Comparison of ENCODE assay signal across 9 mouse cellular contexts in genomic region chr3:36449292-36450165, GRCm38 (mm10). TPM values are rescaled to one million over a fixed set of nuclear protein-coding genes. Genes with fewer than 3 reads are reported as not detected.
A peak's percentile ranks its signal among the peaks of the same experiment; 100 is the strongest.
DNase-seq lines count a peak whose midpoint lies in the region; ATAC-seq and TF ChIP-seq lines count a peak whose summit lies in the region.
"Had no signal": no experiment of that assay in that cellular context is flagged by ENCODE, and none has a peak within 500 bp of the region (broad histone marks: within the 10 kb centered on the region; RNA-seq: fewer than 3 reads in every experiment).

No protein-coding gene starts in this region.

- no peaks in the 10 kb centered on the region for H3K27me3 ChIP-seq in CH12.LX (replicated peaks)
- no peaks in the 10 kb centered on the region for H3K27me3 ChIP-seq in limb, embryonic 14.5 days (ENCODE audit: control insufficient read depth, insufficient read depth, low read length)
- H3K27me3 ChIP-seq in liver, embryonic 11.5 days (replicated peaks; ENCODE audit: control insufficient read depth, insufficient read depth, low read length): no peaks in the 10 kb centered on the region
- H3K27me3 ChIP-seq: neural tube, embryonic 12.5 days had no signal

- in situ Hi-C loops in CH12.LX (cut with MboI; ENCODE audit: low pct_ligation_motif_present, low pct_unique_long_range_greater_than_20kb, low sequenced_read_pairs): loop anchor here (10.0 kb wide), 1 partner anchor 45 kb away; no protein-coding TSS in a partner anchor

- H3K79me2 ChIP-seq in CH12.LX (replicated peaks; ENCODE audit: control insufficient read depth, extremely low read depth, insufficient read depth, poor library complexity, severe bottlenecking): no peaks in the 10 kb centered on the region

- peaks cover 11 to 47% of the 10 kb centered on the region in 2 experiments for H3K36me3 ChIP-seq in CH12.LX (replicated peaks in 1 of 2; ENCODE audit: control insufficient read depth in 1 of 2, insufficient read depth in 1 of 2, low read length in 1 of 2)
- peaks cover 59% of the 10 kb centered on the region for H3K36me3 ChIP-seq in limb, embryonic 14.5 days (ENCODE audit: control insufficient read depth, insufficient read depth, low read length)
- H3K36me3 ChIP-seq in liver, embryonic 11.5 days (ENCODE audit: control insufficient read depth, insufficient read depth, low read length): 0 out of 2 replicates have a peak, but pooled peaks cover 3% of the 10 kb centered on the region

- H3K4me2 ChIP-seq in CH12.LX (ENCODE audit: insufficient read depth, low read depth, poor library complexity, severe bottlenecking): no peak overlapping the region
- no peak overlapping the region for H3K4me2 ChIP-seq in limb, embryonic 14.5 days (replicated peaks; ENCODE audit: low read depth, low read length, severe bottlenecking)
- H3K4me2 ChIP-seq in liver, embryonic 11.5 days: no peak overlapping the region
- H3K4me2 ChIP-seq: neural tube, embryonic 12.5 days had no signal

- no peak overlapping the region for H3K27ac ChIP-seq in CH12.LX (ENCODE audit: insufficient read depth, low read depth)
- H3K27ac ChIP-seq in embryonic fibroblast, embryonic 13.5 days (ENCODE audit: insufficient read depth, low read length): peak overlapping the region; percentile 88
- H3K27ac ChIP-seq in limb, embryonic 14.5 days (replicated peaks; ENCODE audit: low read depth, low read length): no peak overlapping the region; the same call in 1 of the 2 replicates
- H3K27ac ChIP-seq in liver, embryonic 11.5 days (ENCODE audit: low read depth, low read length): no peak overlapping the region
- H3K27ac ChIP-seq: neural tube, embryonic 12.5 days had no signal

- H3K9ac ChIP-seq in CH12.LX (ENCODE audit: insufficient read depth, low read depth): no peak overlapping the region
- H3K9ac ChIP-seq in limb, embryonic 14.5 days (ENCODE audit: low read depth, low read length, severe bottlenecking): no peak overlapping the region
- H3K9ac ChIP-seq in liver, embryonic 11.5 days (ENCODE audit: low read depth, low read length): no peak overlapping the region
- H3K9ac ChIP-seq: neural tube, embryonic 12.5 days had no signal

- dilution Hi-C loops in CH12.LX (cut with MboI; ENCODE audit: extremely low pct_ligation_motif_present, extremely low pct_unique_long_range_greater_than_20kb, low sequenced_read_pairs): no loop called here

- H3K4me1 ChIP-seq in CH12.LX (ENCODE audit: control insufficient read depth in 1 of 2, insufficient read depth in 2 of 2): peaks cover 0 to 16% of the 10 kb centered on the region in 2 experiments; a peak in 2 of 4 replicates
- peaks cover 23% of the 10 kb centered on the region for H3K4me1 ChIP-seq in embryonic fibroblast, embryonic 13.5 days (ENCODE audit: control insufficient read depth, insufficient read depth, low read length)
- H3K4me1 ChIP-seq in limb, embryonic 14.5 days (ENCODE audit: control insufficient read depth, insufficient read depth, low read length): peaks cover 6% of the 10 kb centered on the region; the same call in 1 of the 2 replicates
- no peaks in the 10 kb centered on the region for H3K4me1 ChIP-seq in liver, embryonic 11.5 days (replicated peaks; ENCODE audit: control insufficient read depth, insufficient read depth, low read length)
- H3K4me1 ChIP-seq: neural tube, embryonic 12.5 days had no signal

- peak; percentile 88 for DNase-seq in 3134 (ENCODE audit: extremely low read depth, insufficient read length, low spot score)
- DNase-seq in CH12.LX (ENCODE audit: extremely low read depth): peak; percentile 20
- peak; percentile 30 for DNase-seq in limb, embryonic 14.5 days (ENCODE audit: low spot score)
- DNase-seq in adrenal gland, postnatal 10 days: no peak
- DNase-seq in left cerebral cortex, postnatal 10 days (ENCODE audit: extremely low spot score in 1 of 2, low spot score in 2 of 2): no peak
- no peak for DNase-seq in thymus, postnatal 25 days
- no peak for DNase-seq in liver, embryonic 11.5 days (ENCODE audit: low spot score)

- intact Hi-C loops in left cerebral cortex, postnatal 10 days (cut with DNase I): no loop called here

- H3K9me3 ChIP-seq in CH12.LX (replicated peaks; ENCODE audit: low read length): no peaks in the 10 kb centered on the region
- no peaks in the 10 kb centered on the region for H3K9me3 ChIP-seq in limb, embryonic 14.5 days (ENCODE audit: control insufficient read depth, low read length)
- H3K9me3 ChIP-seq in liver, embryonic 11.5 days (ENCODE audit: control insufficient read depth, low read length): no peaks in the 10 kb centered on the region
- H3K9me3 ChIP-seq: neural tube, embryonic 12.5 days had no signal

- H3K4me3 ChIP-seq in CH12.LX (replicated peaks in 1 of 3; ENCODE audit: low read depth in 2 of 3, low read length in 2 of 3, poor library complexity in 1 of 3): no peak overlapping the region
- H3K4me3 ChIP-seq in embryonic fibroblast, embryonic 13.5 days (ENCODE audit: insufficient read depth, low read length): no peak overlapping the region
- H3K4me3 ChIP-seq in limb, embryonic 14.5 days (replicated peaks; ENCODE audit: low read length): no peak overlapping the region
- no peak overlapping the region for H3K4me3 ChIP-seq in liver, embryonic 11.5 days (ENCODE audit: low read depth, low read length)
- H3K4me3 ChIP-seq: neural tube, embryonic 12.5 days had no signal

- ATAC-seq in limb, embryonic 14.5 days (ENCODE audit: low FRiP score, low read depth): peak; percentile 77
- ATAC-seq in liver, embryonic 11.5 days (replicated peaks; ENCODE audit: low FRiP score): no peak

- 31% methylated on average over 20 of the region's 20 CpGs for WGBS in limb, embryonic 14.5 days
- 42% methylated on average over 20 of the region's 20 CpGs for WGBS in liver, embryonic 11.5 days

- no peak for TF ChIP-seq POLR2A in CH12.LX (IDR thresholded peaks at IDR 0.05; ENCODE audit: low read depth, low read length)
- TF ChIP-seq POLR2A in embryonic fibroblast, embryonic 13.5 days (IDR thresholded peaks at IDR 0.05; ENCODE audit: low read depth, low read length): no peak; the same call in 1 of the 2 replicates
- no peak for TF ChIP-seq POLR2A in limb, embryonic 14.5 days (IDR thresholded peaks at IDR 0.05; ENCODE audit: borderline replicate concordance, extremely low read depth, insufficient read depth, insufficient read length)

- no peak for TF ChIP-seq CTCF in CH12.LX (conservative IDR thresholded peaks at IDR 0.05 in 1 of 2, IDR thresholded peaks at IDR 0.05 in 1 of 2; ENCODE audit: low read depth in 2 of 2, low read length in 2 of 2)
- TF ChIP-seq CTCF in embryonic fibroblast, embryonic 13.5 days (IDR thresholded peaks at IDR 0.05; ENCODE audit: borderline replicate concordance, insufficient read depth, low read length): no peak

- no peak for TF ChIP-seq RAD21 in CH12.LX (IDR thresholded peaks at IDR 0.05; ENCODE audit: low read depth, low read length)

- no peak for TF ChIP-seq EP300 in CH12.LX (IDR thresholded peaks at IDR 0.05; ENCODE audit: low read length)

TF ChIP-seq in CH12.LX, 34 proteins besides CTCF, POLR2A, EP300 and RAD21:
- no peak for TF ChIP-seq ELF1 (IDR thresholded peaks at IDR 0.05; ENCODE audit: low read depth, low read length)
- TF ChIP-seq ETS1 (conservative IDR thresholded peaks at IDR 0.05; ENCODE audit: low read depth, low read length): no peak
- TF ChIP-seq KAT2A (IDR thresholded peaks at IDR 0.05; ENCODE audit: insufficient replicate concordance, low read length): no peak
- no peak for TF ChIP-seq ZNF384 (IDR thresholded peaks at IDR 0.05; ENCODE audit: low read depth, low read length)
- TF ChIP-seq HCFC1 (IDR thresholded peaks at IDR 0.05; ENCODE audit: low read depth, low read length): no peak
- no peak for TF ChIP-seq E2F4 (IDR thresholded peaks at IDR 0.05; ENCODE audit: insufficient replicate concordance, low read depth, low read length)
- TF ChIP-seq GABPA (IDR thresholded peaks at IDR 0.05; ENCODE audit: insufficient replicate concordance, low read depth, low read length): no peak
- no peak for TF ChIP-seq MAFK (IDR thresholded peaks at IDR 0.05; ENCODE audit: insufficient replicate concordance, low read length)
- no peak for TF ChIP-seq NRF1 (IDR thresholded peaks at IDR 0.05; ENCODE audit: low read depth, low read length)
- TF ChIP-seq USF2 (conservative IDR thresholded peaks at IDR 0.05; ENCODE audit: low read depth, low read length): no peak
- no peak for TF ChIP-seq UBTF (IDR thresholded peaks at IDR 0.05; ENCODE audit: low read depth, low read length)
- TF ChIP-seq CHD1 (IDR thresholded peaks at IDR 0.05; ENCODE audit: low read depth, low read length): no peak
- TF ChIP-seq MAZ (IDR thresholded peaks at IDR 0.05; ENCODE audit: low read depth, low read length): no peak
- TF ChIP-seq SMC3 (IDR thresholded peaks at IDR 0.05; ENCODE audit: low read depth, low read length): no peak
TF ChIP-seq in CH12.LX: peak in this region for 0.

RNA-seq across cellular contexts. Expression of gene Anxa5, which starts 26.2 kb away (rescaled TPM):
- total RNA-seq in CH12.LX (2012; rRNA removed) (38.4 and 43.4 TPM in 2 replicates), CH12.LX (2014; rRNA removed) (30.8 and 35.4 TPM in 2 replicates)
- polyA plus RNA-seq in CH12.LX (2012; ENCODE audit: insufficient read length, low read depth): 45.0 and 47.1 TPM in 2 replicates
- 593 and 759 TPM in 2 replicates for polyA plus RNA-seq in embryonic fibroblast, embryonic 13.5 days (2011; ENCODE audit: insufficient read length, low read depth, missing spikeins)
- 348 and 392 TPM in 2 replicates for polyA plus RNA-seq in limb, embryonic 14.5 days (2012; rRNA removed)
- 423 and 449 TPM in 2 replicates for polyA plus RNA-seq in limb, embryonic 14.5 days (2014; fragmentation: Nextera tagmentation; extraction: Ambion mirVana)
- total RNA-seq in adrenal gland, postnatal 10 days (2021): 100 to 1,000 TPM; 410 to 415 TPM
- total RNA-seq in left cerebral cortex, postnatal 10 days (2021): 10 to 100 TPM; 32.6 to 35.1 TPM
- polyA plus RNA-seq in liver, embryonic 11.5 days (2014; fragmentation: Nextera tagmentation; extraction: Ambion mirVana): 105 and 108 TPM in 2 replicates

RNA-seq across cellular contexts. Expression of gene 1810062G17Rik, which starts 26.2 kb away (rescaled TPM):
- total RNA-seq in CH12.LX (2012; rRNA removed) (3.1 and 3.3 TPM in 2 replicates), CH12.LX (2014; rRNA removed) (3.2 and 3.9 TPM in 2 replicates)
- 2.2 and 3.1 TPM in 2 replicates for polyA plus RNA-seq in CH12.LX (2012; ENCODE audit: insufficient read length, low read depth)
- 0.97 and 1.1 TPM in 2 replicates for polyA plus RNA-seq in embryonic fibroblast, embryonic 13.5 days (2011; ENCODE audit: insufficient read length, low read depth, missing spikeins)
- 2.0 and 2.3 TPM in 2 replicates for polyA plus RNA-seq in limb, embryonic 14.5 days (2012; rRNA removed)
- 2.0 and 2.3 TPM in 2 replicates for polyA plus RNA-seq in limb, embryonic 14.5 days (2014; fragmentation: Nextera tagmentation; extraction: Ambion mirVana)
- total RNA-seq in adrenal gland, postnatal 10 days (2021): 1 to 10 TPM; 2.6 to 2.7 TPM
- under 1 TPM in 1 of 2 experiments, not detected in 1; 0.41 TPM for total RNA-seq in left cerebral cortex, postnatal 10 days (2021)
- 0.48 and 0.75 TPM in 2 replicates for polyA plus RNA-seq in liver, embryonic 11.5 days (2014; fragmentation: Nextera tagmentation; extraction: Ambion mirVana)

Comparison
In these comparisons a context has a peak if more than half of its experiments do, and no peak if none do; other contexts are left out.
1. DNase-seq: peak in 3134 (single experiment), CH12.LX (single experiment) and limb, embryonic 14.5 days (single experiment); none in adrenal gland, postnatal 10 days (single experiment), left cerebral cortex, postnatal 10 days (0 of 2), thymus, postnatal 25 days (single experiment) and liver, embryonic 11.5 days (single experiment).